14 mouse cellular contexts compared by ENCODE assay signal in the genomic region with DNA sequence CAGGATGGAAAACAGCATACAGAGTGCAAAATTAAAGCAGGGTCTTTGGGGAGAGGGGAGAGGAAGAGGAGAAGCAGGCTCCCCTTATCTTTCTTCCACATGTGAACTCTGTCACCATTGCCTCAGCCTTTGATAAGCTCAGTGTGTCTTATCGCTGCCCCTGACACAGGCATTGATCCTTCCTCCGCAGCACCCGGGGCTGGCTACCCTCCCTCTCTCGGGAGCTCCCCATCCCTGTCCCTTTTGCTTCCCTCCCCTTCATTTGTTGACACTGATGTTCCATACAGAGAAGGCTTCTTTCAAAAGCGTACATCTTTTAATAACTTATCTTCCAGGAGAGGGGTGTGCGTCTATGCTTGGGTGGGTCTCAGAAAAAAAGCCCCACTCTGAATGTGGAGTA.
"Had no signal": no experiment of that assay in that cellular context is flagged by ENCODE, and none has a peak within 500 bp of the region (broad histone marks: within the 10 kb centered on the region; RNA-seq: fewer than 3 reads in every experiment).

No protein-coding gene starts in this region.

- H3K4me1 ChIP-seq: limb, embryonic 12.5 days; limb, embryonic 15.5 days; liver, embryonic 15.5 days had no signal

- H3K4me2 ChIP-seq: limb, embryonic 12.5 days; limb, embryonic 15.5 days; liver, embryonic 15.5 days; midbrain, embryonic 11.5 days had no signal

- H3K9ac ChIP-seq: limb, embryonic 12.5 days; limb, embryonic 15.5 days; liver, embryonic 15.5 days had no signal

- H3K27ac ChIP-seq: kidney, postnatal 0 days; limb, embryonic 12.5 days; limb, embryonic 15.5 days; liver, embryonic 15.5 days had no signal

- H3K4me3 ChIP-seq: limb, embryonic 12.5 days; limb, embryonic 15.5 days; liver, embryonic 15.5 days had no signal

- H3K27me3 ChIP-seq: limb, embryonic 12.5 days; limb, embryonic 15.5 days; liver, embryonic 15.5 days had no signal

- H3K9me3 ChIP-seq: limb, embryonic 12.5 days; limb, embryonic 15.5 days; liver, embryonic 15.5 days had no signal

- DNase-seq: kidney, postnatal 36 days; left cerebral cortex, postnatal 4 days; lung, adult 2 months; lung, postnatal 14 days; lung, postnatal 4 days; midbrain, embryonic 14.5 days; thymus, adult 2 months; thymus, postnatal 14 days; thymus, postnatal 4 days had no signal

- H3K36me3 ChIP-seq: limb, embryonic 12.5 days; limb, embryonic 15.5 days; liver, embryonic 15.5 days had no signal
